Mouse (Mus musculus): Measurements from ENCODE around the gene H2afy. TPM values are rescaled to one million over a fixed set of nuclear protein-coding genes. Genes with fewer than 3 reads are reported as not detected.

H2afy gene
- polyA plus RNA-seq, 1 experiment from 2014 or later = 497 TPM

DNA sequence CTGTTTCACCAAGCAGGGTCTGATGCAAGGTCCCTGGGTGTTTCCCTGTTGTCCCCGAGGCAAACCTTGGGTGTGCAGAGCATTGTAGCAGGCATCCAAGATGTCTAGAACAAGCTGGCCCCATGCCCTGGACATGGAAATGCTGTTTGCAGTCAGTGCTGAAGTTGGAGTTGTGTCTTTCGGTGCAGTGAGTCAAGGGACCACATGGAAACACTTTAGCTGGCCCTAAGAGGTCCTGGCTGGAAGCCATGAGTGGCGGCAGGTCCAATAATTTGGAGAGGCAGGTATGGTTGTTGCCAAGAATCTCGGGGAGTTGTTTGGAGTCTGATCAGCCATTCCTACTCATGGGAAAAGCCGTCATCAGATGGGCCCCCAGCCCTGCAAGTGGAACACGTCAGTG is 27.6 kb upstream of the H2afy start:
- Histone ChIP-seq H3K36me3 (replicated peaks) (no peaks in the 10 kb centered on the region), H3K9me3 (no peaks in the 10 kb centered on the region), H3K27ac (replicated peaks) (0 out of 2 replicates have a peak overlapping the region, but pooled peaks have one; percentile 32), H3K4me1 (peaks cover 61% of the 10 kb centered on the region), H3K4me3 (no peak overlapping the region), H3K27me3 (replicated peaks; ENCODE audit: low read depth, poor library complexity, severe bottlenecking) (0 out of 2 replicates have a peak, but pooled peaks cover 14% of the 10 kb centered on the region)
- DNase-seq (ENCODE audit: low spot score) = no peak
- 71% methylated on average over 6 of the region's 6 CpGs for WGBS

DNA sequence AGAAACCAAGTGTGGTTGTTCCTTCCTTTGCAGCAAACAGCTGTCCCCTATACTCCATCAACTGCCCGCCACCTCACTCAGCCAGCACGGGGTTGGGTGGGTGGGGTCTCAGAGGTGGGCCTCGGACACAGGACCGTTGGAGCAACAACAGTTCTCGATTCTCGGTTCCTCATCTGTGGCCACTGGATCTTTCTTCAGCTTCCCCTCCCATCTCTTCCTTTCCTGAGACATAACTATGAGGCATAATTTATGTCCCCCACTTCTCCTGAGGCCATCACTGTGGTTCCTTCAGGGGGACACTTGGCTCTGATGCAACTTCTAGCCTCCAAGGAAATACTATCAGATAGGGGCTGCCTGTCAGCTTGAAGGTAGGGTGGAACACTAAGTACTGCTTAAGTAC is 26.7 kb upstream of the H2afy start:
- H3K4me1 ChIP-seq = peaks cover 61% of the 10 kb centered on the region
- no peak overlapping the region for H3K4me3 ChIP-seq
- 0 out of 2 replicates have a peak, but pooled peaks cover 12% of the 10 kb centered on the region for H3K27me3 ChIP-seq (replicated peaks; ENCODE audit: low read depth, poor library complexity, severe bottlenecking)
- no peaks in the 10 kb centered on the region for H3K36me3 ChIP-seq (replicated peaks)
- 89% methylated on average over 6 of the region's 6 CpGs for WGBS
- H3K9me3 ChIP-seq = no peaks in the 10 kb centered on the region
- DNase-seq (ENCODE audit: low spot score) = no peak
- H3K27ac ChIP-seq (replicated peaks) = no peak overlapping the region

DNA sequence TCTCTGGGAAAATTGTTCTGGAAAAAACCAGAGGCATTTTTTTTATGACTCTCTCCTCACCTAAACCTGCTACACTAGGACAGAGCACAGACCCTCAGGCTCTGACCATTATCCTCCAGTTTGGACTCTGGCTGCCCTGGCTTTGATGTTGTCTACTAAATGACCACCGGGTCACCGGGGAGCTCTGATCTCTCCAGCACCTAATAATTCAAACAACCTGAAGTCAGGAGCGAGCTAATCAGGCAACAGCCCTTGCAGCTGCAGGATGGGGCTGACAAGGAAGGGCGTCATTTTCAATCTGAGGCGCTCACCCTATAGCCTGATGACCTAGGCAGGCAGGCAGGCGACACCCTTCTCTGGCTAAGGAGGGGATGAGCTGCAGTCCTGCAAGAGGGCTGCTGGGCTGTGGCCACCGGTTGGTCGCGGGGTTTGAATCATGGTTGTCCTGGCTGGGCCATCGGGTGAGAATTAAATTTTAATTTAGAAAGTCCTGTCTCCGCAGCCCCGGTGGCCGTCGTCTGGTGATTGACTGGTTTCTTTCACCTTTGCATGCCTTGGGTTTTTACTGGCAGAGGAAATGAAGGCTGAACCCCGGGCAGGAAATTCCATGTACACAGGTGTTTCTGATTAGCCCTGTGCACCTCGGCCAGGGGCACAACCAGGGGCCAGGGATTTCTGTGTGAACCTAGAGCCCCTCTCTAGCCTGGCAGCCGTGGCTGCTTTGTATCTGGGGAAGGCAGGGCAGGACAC is 23.6 kb upstream of the H2afy start:
- Histone ChIP-seq H3K4me3 (peak overlapping the region; percentile 35), H3K4me1 (peaks cover 71% of the 10 kb centered on the region), H3K27me3 (replicated peaks; ENCODE audit: low read depth, poor library complexity, severe bottlenecking) (0 out of 2 replicates have a peak, but pooled peaks cover 9% of the 10 kb centered on the region), H3K36me3 (replicated peaks) (no peaks in the 10 kb centered on the region), H3K9me3 (no peaks in the 10 kb centered on the region), H3K27ac (replicated peaks) (peak overlapping the region; percentile 75)
- peak; percentile 83 for DNase-seq (ENCODE audit: low spot score)
- 22% methylated on average over 17 of the region's 17 CpGs for WGBS

DNA sequence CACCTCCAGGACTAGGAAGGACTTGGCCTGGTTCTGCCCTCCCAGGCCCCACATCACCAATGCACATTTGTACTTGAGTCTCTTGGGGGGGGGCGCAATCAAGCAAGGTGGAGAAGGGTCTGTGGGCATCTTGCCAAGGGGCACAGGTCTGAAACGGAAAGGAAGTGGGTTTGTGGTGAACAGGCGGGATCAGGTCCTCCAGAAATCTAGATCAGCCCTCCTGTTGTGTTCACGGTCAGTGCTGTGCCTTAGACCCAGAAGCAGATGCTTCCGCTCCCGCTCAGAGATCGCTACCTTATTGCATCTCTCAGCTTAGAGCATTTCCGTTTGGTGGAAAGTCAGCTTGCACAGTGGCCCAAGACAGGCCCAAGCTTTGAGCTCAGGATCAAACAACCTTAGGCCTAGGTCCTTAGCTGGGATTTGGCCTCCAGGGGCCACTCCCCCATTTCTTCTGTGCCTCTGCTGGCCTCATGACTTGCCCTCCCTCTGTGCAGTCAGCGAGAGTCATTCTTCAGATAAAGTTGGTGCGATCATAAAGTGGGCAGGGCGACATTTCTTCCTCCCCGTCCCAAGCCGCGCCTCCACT is 22.9 kb upstream of the H2afy start:
- Histone ChIP-seq H3K4me3 (no peak overlapping the region), H3K27me3 (replicated peaks; ENCODE audit: low read depth, poor library complexity, severe bottlenecking) (0 out of 2 replicates have a peak, but pooled peaks cover 9% of the 10 kb centered on the region), H3K27ac (replicated peaks) (peak overlapping the region; percentile 75), H3K36me3 (replicated peaks) (no peaks in the 10 kb centered on the region), H3K9me3 (no peaks in the 10 kb centered on the region), H3K4me1 (peaks cover 65% of the 10 kb centered on the region)
- WGBS = 50% methylated on average over 14 of the region's 14 CpGs
- peak; percentile 52 for DNase-seq (ENCODE audit: low spot score)

DNA sequence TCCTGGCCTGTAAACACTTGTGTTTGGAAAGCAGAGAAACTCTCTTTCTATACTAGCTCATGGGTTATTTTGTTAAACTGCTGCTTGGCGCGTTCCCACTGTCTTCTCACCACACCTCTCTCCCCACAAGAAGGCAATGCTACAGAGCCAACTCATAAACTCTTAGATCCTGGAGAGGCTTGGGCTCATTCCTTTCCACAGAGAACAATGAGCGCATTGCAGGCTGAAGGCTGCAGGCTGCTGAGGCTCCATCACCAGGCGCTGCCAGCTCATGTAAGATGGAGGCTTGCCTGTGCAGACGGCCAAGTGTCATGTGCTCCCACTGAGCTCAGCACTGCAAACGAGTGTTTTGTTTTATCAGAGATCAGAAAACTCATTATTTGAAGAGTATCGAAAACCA is 19.5 kb upstream of the H2afy start:
- DNase-seq (ENCODE audit: low spot score) = no peak
- H3K4me3 ChIP-seq = no peak overlapping the region
- WGBS = 67% methylated on average over 7 of the region's 7 CpGs
- peaks cover 16% of the 10 kb centered on the region for H3K27me3 ChIP-seq (replicated peaks; ENCODE audit: low read depth, poor library complexity, severe bottlenecking)
- H3K9me3 ChIP-seq = no peaks in the 10 kb centered on the region
- H3K36me3 ChIP-seq (replicated peaks) = no peaks in the 10 kb centered on the region
- H3K4me1 ChIP-seq = peaks cover 63% of the 10 kb centered on the region
- peak overlapping the region; percentile 68; the same call in 1 of the 2 replicates for H3K27ac ChIP-seq (replicated peaks)

DNA sequence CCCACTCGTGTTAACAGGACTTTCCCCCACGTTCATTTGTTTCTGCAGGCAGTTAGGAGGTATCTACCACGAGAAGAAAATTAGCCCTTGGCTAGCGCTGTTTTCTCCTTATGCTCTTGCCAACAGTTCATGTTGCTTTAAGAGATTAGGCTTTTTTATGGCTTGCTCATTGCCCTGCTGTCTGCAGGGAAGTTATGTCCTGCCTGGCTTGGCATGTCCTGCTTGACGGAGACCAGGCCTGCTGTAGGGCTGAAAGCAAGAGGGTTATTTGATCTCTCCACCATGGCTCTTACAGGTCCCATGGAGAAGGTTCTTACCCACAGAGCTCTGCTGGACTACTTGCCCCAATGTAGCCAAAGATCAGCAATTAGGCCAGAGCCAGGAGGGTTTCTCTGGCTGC is 18.9 kb upstream of the H2afy start:
- Histone ChIP-seq H3K36me3 (replicated peaks) (no peaks in the 10 kb centered on the region), H3K27ac (replicated peaks) (no peak overlapping the region), H3K4me1 (peaks cover 57% of the 10 kb centered on the region), H3K9me3 (no peaks in the 10 kb centered on the region), H3K27me3 (replicated peaks; ENCODE audit: low read depth, poor library complexity, severe bottlenecking) (peaks cover 16% of the 10 kb centered on the region), H3K4me3 (no peak overlapping the region)
- WGBS = 73% methylated on average over 5 of the region's 5 CpGs
- no peak for DNase-seq (ENCODE audit: low spot score)

DNA sequence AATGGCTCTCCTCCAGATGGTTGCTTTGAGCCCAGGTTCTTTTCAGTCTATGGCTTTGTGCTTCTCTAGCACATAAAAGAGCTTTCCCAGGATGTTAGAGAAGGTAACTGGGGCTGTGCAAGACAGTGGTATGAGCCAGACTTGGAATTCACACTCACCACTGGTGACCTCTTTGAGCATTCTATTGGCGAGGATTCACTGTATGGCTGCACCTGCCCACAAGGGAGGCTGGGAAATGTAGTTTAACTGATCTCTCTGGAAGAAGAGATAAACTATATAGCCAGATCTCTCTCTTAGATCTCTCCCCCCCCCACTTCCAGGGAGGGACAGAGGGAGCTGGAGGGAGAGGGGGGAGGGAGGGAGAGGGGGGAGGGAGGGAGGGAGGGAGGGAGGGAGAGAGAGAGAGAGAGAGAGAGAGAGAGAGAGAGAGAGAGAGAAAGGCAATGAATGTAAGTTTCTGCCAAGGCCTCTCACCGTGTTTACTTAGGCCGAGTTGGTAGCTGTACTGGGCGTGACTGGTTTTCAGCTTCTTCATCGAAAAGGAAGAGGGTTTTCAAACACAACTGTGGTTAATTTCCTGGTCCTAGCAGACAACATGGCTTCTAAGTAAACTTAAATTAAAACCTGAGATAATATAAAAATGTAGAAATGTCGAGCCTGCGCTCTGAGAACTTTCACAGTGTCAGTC is 16.8 kb upstream of the H2afy start:
- Histone ChIP-seq H3K36me3 (replicated peaks) (no peaks in the 10 kb centered on the region), H3K9me3 (no peaks in the 10 kb centered on the region), H3K27ac (replicated peaks) (no peak overlapping the region), H3K27me3 (replicated peaks; ENCODE audit: low read depth, poor library complexity, severe bottlenecking) (peaks cover 12% of the 10 kb centered on the region), H3K4me3 (no peak overlapping the region), H3K4me1 (peaks cover 37% of the 10 kb centered on the region)
- WGBS = 69% methylated on average over 7 of the region's 7 CpGs
- no peak for DNase-seq (ENCODE audit: low spot score)

DNA sequence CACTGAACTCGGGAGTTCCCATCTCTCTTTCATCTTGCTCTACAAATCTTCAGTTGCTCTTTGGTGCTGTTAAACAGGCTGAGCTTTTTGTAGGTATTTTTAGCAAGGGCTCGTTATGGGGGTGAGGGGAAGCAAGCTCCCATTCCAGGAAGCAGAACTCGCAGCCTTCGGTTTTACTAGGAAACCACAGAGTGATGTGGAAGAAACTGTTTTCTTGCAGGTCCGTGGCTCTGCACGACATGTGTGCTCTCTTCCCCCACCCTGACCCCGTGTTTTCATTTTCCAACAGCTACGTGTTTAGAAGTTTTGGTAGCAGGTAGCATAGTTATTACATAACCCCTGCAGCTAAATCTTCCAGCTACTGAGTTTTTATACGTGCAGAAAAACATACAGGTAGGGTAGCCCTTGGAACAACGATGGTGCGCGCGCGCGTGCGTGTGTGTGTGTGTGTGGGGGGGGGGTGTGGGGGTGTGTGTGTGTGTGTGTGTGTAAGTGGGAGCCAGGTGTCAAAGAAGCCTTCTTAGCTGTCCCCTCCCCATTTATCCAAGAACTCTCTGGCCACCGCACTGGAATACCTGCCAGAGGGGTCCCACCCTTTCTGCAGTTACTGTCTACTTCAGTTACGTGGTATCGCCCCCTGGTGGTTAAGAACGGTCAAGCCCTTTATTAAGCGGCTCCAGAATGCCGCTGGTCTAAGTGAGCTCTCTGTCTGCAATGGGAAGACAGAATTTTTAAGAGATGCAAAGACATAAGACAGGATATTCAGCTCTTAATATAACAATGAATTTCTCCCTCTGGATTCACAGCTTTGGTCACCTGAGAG is 15.5 kb upstream of the H2afy start:
- H3K4me1 ChIP-seq = peaks cover 33% of the 10 kb centered on the region
- no peaks in the 10 kb centered on the region for H3K9me3 ChIP-seq
- peak; percentile 82 for DNase-seq (ENCODE audit: low spot score)
- H3K27me3 ChIP-seq (replicated peaks; ENCODE audit: low read depth, poor library complexity, severe bottlenecking) = peaks cover 13% of the 10 kb centered on the region
- H3K36me3 ChIP-seq (replicated peaks) = no peaks in the 10 kb centered on the region
- H3K4me3 ChIP-seq = 0 out of 2 replicates have a peak overlapping the region, but pooled peaks have one; percentile 11
- 46% methylated on average over 22 of the region's 22 CpGs for WGBS
- peak overlapping the region; percentile 37 for H3K27ac ChIP-seq (replicated peaks)

DNA sequence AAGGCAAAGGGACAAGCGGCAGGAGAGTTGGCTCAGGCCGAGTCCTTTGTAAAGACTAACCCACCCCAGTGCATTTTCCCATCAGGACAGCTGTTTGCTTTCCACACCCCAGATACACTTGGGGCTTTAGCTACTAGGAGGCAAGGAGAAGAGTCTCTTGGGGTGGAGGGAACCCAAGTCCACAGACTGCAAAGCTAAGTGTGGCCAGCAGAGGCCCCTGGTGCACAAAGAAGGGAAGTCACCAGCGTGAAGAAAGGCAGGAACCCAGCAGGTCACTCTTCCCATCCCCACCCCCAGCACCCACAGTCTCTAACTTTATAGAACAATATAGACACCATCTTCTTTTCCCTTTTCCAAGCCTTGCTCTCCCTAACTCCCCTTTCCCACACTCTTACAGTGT is 9.4 kb upstream of the H2afy start:
- Histone ChIP-seq H3K4me1 (peaks cover 28% of the 10 kb centered on the region), H3K27ac (replicated peaks) (no peak overlapping the region), H3K27me3 (replicated peaks; ENCODE audit: low read depth, poor library complexity, severe bottlenecking) (peaks cover 26% of the 10 kb centered on the region), H3K36me3 (replicated peaks) (no peaks in the 10 kb centered on the region), H3K4me3 (no peak overlapping the region), H3K9me3 (no peaks in the 10 kb centered on the region)
- no peak for DNase-seq (ENCODE audit: low spot score)
- 27% methylated on average over 3 of the region's 3 CpGs for WGBS

DNA sequence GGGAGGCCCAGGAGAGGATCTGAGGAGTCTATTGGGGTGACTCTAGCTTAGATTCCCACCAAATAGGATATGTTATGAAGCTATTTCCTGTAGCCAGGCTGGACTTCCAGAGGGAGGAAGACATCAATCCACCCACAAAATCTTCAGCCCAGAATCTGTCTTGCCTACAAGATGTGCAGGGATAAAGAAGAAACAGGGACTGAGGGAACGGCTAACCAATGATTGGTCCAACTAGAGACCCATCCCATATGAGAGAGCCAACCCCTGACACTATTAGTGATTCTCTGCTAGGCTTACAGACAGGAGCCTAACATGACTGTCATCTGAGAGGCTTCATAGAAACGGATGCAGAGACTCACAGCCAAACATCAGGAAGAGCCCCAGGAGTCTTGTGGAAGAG is 7.9 kb upstream of the H2afy start:
- Histone ChIP-seq H3K27ac (replicated peaks) (no peak overlapping the region), H3K36me3 (replicated peaks) (no peaks in the 10 kb centered on the region), H3K27me3 (replicated peaks; ENCODE audit: low read depth, poor library complexity, severe bottlenecking) (peaks cover 23% of the 10 kb centered on the region), H3K4me1 (peaks cover 35% of the 10 kb centered on the region), H3K9me3 (no peaks in the 10 kb centered on the region), H3K4me3 (no peak overlapping the region)
- DNase-seq (ENCODE audit: low spot score) = no peak
- WGBS = 47% methylated on average over 2 of the region's 2 CpGs

DNA sequence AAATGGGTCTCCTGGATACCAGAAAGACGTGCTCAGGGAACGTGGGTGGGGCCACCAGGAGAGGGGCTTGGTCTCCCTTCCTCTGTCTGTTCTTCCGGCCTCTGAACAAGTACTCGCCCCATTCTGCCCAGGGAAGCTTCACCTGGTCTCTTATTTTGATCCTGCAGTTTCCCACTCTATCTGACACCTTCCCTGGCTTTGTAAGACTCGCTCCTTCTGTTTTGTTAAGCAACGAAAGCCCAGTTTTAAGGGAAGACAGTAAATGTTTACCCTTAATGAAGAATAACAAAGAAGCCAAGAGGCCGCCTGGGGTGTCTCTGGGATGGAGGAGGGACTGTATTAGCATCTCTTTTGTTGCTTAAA is 7.0 kb upstream of the H2afy start:
- H3K27ac ChIP-seq (replicated peaks) = no peak overlapping the region
- 5% methylated on average over 7 of the region's 7 CpGs for WGBS
- H3K4me1 ChIP-seq = peaks cover 39% of the 10 kb centered on the region
- no peak overlapping the region for H3K4me3 ChIP-seq
- H3K27me3 ChIP-seq (replicated peaks; ENCODE audit: low read depth, poor library complexity, severe bottlenecking) = peaks cover 23% of the 10 kb centered on the region
- no peak for DNase-seq (ENCODE audit: low spot score)
- H3K36me3 ChIP-seq (replicated peaks) = no peaks in the 10 kb centered on the region
- H3K9me3 ChIP-seq = no peaks in the 10 kb centered on the region

Measured in embryonic facial prominence, embryonic 10.5 days (tissue).